Mouse (Mus musculus) ES-E14 (cell line): ENCODE data around the gene Gprin2.

Experiments
- HCFC1 ChIP-seq: IDR thresholded peaks from 2 replicates; pipeline ENCODE4 v1.6.1; 2012; ENCODE audit warnings: low read length, inconsistent platforms, borderline replicate concordance; ENCODE audit not compliant: insufficient read depth
- MAFK ChIP-seq: IDR thresholded peaks from 2 replicates; pipeline ENCODE4 v1.6.1; 2014; ENCODE audit warnings: mild to moderate bottlenecking, low read depth, low read length, inconsistent platforms; ENCODE audit not compliant: insufficient read depth
- ZC3H11A ChIP-seq: IDR thresholded peaks from 2 replicates; pipeline ENCODE4 v1.6.1; 2012; ENCODE audit warnings: low read depth, mild to moderate bottlenecking, inconsistent platforms, low read length, borderline replicate concordance
- ZNF384 ChIP-seq: IDR thresholded peaks from 2 replicates; pipeline ENCODE4 v1.6.1; 2012; ENCODE audit warnings: low read depth, low read length, inconsistent platforms

GRCm38 (mm10) chr14:34219295-34219694, 17.8 kb upstream of the Gprin2 start, which contains the start of gene Syt15:
- TF ChIP-seq ZNF384 (no peak), HCFC1 (no peak), ZC3H11A (no peak), MAFK (no peak)
